Mouse (Mus musculus) Patski (cell line): ENCODE measurements at regions not wholly inside any gene's neighbourhood (a gene's known extent, or its start where the extent isn't known, plus 50 kb on each side); places are given as distances from the start of the nearest gene placed in this dataset.

ENCODE experiments used
- ATAC-seq: fragments of 100-300 bp; one replicate; pipeline ENCODE4 v1.8.0; 2021
- CTCF ChIA-PET: fragments of 350-600 bp; sonication (Branson Sonifier 250); formaldehyde crosslinking; loops from one replicate; lab custom pipeline; 2022; ENCODE audit warnings: inconsistent platforms; lab: Charles Lee
- POLR2A ChIA-PET: fragments of 350-600 bp; sonication (Branson Sonifier 250); formaldehyde crosslinking; loops from one replicate; lab custom pipeline; 2022; ENCODE audit warnings: antibody characterized with exemption, inconsistent platforms; lab: Charles Lee
- DNase-seq: peaks from one replicate; pipeline ENCODE4 v3.0.0-alpha.2; 2011; ENCODE audit warnings: low read depth, low spot score
- H3K27me3 ChIP-seq: fragments of 371-371 bp; one replicate; pipeline ENCODE4 v1.5.1; 2021
- CTCF ChIP-seq: fragments of 100-300 bp; IDR thresholded peaks from one replicate; pipeline ENCODE4 v1.5.1; 2021
- in situ Hi-C: fragments of 300-500 bp; cut with MboI; formaldehyde crosslinking; loops from 3 replicates; pipeline ENCODE4 v1.11.1; 2018; ENCODE audit warnings: low pct_unique_long_range_greater_than_20kb, mixed read lengths

DNA sequence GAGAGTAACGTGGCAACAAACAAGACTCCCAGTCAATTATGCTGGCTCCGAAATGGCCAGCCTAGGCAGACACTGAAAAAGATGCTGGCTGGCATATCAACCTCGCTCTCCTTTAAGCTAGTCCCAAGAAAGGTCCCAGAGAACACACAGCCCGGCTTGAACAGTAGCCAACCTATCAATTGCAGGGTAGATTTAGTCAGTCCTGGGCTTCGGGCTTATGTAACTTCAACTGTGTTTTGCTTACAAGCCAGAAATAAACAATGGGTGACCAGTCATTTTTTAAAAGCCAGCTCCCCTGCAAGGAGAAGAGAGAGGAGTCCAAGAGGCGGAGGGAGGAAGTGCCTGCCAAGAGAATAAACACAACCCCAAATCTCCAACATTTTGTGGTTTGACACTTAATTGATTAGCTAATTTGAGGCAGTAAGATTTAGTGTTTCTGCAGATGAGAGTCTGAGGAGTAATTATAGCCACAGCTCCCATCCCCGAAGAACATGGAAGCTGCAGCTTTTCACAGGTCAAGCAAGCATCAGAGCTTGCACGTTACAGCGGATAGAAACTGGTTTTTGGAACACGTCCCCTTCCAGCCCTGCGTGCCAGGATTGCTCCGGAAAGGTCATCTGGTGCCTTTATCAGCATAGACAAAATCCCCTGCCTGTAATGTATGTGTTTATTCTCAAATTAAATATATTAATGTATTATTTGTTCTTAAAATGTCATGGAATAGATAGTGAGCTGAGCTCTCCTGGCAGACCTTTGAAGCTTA is 322.1 kb downstream of the Gm45692 start:
- no peak for TF ChIP-seq CTCF
- ChIA-PET CTCF (interaction anchor here (1.0 to 1.4 kb wide), 4 partner anchors 10 to 97 kb away, joined by 3 to 4 read pairs (median 3); no protein-coding TSS in a partner anchor), POLR2A (interaction anchor here (0.5 to 0.7 kb wide), 2 partner anchors 18 to 90 kb away, joined by 3 read pairs; no protein-coding TSS in a partner anchor)
- H3K27me3 ChIP-seq: peaks cover 26% of the 10 kb centered on the region
- DNase-seq (no peak), ATAC-seq (no peak)
- in situ Hi-C loops: loop anchor here (5.0 to 10.0 kb wide), 3 partner anchors 97 to 541 kb away; no protein-coding TSS in a partner anchor

DNA sequence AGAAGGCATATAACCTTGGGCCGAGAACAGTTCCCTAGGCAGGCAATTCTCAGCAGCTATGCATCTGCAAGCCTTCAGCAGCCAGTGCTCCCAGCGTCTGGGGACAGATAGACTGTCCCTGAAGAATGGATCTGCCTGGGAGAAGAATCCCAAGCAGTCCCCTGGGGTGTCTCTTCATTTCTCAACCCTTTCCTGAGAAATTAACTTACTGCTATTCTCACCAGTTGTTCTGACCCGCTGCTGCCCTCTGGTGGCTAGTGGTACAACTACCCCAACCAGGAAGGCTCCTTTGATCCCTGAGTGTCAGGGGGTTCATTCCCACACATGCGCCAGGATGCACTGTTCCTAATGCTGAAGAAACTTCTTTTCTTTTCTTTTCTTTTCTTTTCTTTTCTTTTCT is 323.7 kb downstream of the Gm45692 start:
- peaks cover 22% of the 10 kb centered on the region for H3K27me3 ChIP-seq
- in situ Hi-C loops: loop anchor here (5.0 to 10.0 kb wide), 3 partner anchors 98 to 539 kb away; no protein-coding TSS in a partner anchor
- peak; percentile 15 for DNase-seq
- ATAC-seq: peak; percentile 76
- CTCF ChIA-PET: no interaction called here
- peak; percentile 76 for TF ChIP-seq CTCF
- POLR2A ChIA-PET: no interaction called here

- in situ Hi-C loops: loop anchor here (5.0 to 10.0 kb wide), 3 partner anchors 99 to 539 kb away; no protein-coding TSS in a partner anchor
- no peak for TF ChIP-seq CTCF
- H3K27me3 ChIP-seq: peaks cover 22% of the 10 kb centered on the region
- no peak for ATAC-seq
- POLR2A ChIA-PET: no interaction called here
- DNase-seq: no peak
- CTCF ChIA-PET: no interaction called here
These were observed 324.4 kb downstream of the Gm45692 start for GRCm38 (mm10) chr8:26443735-26444134.

- no peak for ATAC-seq
- CTCF ChIA-PET: no interaction called here
- DNase-seq: no peak
- POLR2A ChIA-PET: no interaction called here
- peaks cover 17% of the 10 kb centered on the region for H3K27me3 ChIP-seq
- TF ChIP-seq CTCF: no peak
- in situ Hi-C loops: loop anchor here (10.0 kb wide), 1 partner anchor 101 kb away; no protein-coding TSS in a partner anchor
These were observed 326.7 kb downstream of the Gm45692 start for GRCm38 (mm10) chr8:26445991-26446390.

DNA sequence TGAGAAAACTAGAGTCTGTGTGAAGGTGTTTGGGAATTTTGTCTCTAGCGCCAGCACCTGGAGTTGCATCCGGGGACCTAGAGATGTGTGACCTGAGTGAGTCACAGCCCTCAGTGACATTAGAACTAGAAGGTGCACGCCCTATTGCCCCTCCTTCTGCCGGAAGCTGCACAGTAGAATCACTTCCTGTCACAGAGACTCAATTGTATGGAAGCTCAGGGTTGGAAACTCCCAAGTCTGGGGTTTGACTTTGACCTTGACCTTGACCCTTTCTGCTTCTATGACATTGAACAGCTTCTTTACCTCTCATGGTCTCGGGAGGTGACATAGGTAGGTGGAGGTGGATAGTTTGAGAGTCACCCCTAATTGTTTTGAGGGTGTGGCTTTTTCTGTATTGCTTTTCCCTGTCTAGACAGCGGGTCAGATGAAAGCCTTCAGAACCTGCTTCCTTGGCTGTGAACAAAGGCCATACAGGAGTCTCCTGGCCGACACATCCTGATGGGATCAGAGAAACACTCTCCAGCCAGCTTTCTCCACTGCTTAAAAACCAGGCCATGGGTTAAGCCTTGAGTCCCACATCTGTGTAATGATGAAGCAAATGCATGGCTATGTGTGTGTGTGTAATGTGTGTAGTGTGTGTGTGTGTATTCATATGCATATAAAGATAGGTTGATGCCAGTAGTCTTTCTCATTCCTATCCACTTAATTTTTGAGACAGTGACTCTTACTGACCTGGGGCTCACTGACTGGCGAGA is 328.7 kb downstream of the Gm45692 start:
- DNase-seq (no peak), ATAC-seq (no peak)
- H3K27me3 ChIP-seq: peaks cover 13% of the 10 kb centered on the region
- in situ Hi-C loops: loop anchor here (10.0 kb wide), 1 partner anchor 103 kb away; no protein-coding TSS in a partner anchor
- CTCF ChIA-PET: no interaction called here
- TF ChIP-seq CTCF: no peak
- POLR2A ChIA-PET: no interaction called here

DNA sequence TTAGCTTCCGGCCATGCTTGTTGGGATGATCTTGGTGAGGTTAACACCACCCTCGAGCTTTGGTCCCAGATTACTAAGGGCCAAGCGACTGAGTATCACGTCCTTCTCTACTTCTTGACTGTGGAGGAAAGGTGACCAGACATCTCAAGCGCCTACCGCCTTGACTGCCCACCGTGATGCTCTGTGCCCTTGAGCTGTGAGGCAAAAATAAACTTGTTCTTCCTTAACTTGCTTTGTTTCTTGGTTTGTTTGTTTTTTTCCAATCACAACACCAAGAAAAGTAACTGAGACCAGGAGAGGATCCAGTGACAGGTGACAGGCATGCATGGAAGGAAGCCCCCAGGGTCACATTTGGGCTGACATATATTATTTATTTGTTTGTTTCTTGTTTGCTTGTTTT is 330.0 kb downstream of the Gm45692 start:
- no peak for DNase-seq
- CTCF ChIA-PET: no interaction called here
- in situ Hi-C loops: loop anchor here (10.0 kb wide), 1 partner anchor 104 kb away; no protein-coding TSS in a partner anchor

GRCm38 (mm10) chr8:26450543-26450942 is 331.2 kb downstream of the Gm45692 start:
- in situ Hi-C loops: no loop called here
- DNase-seq (no peak), ATAC-seq (no peak)
- TF ChIP-seq CTCF: no peak
- CTCF ChIA-PET: no interaction called here
- peaks cover 8% of the 10 kb centered on the region for H3K27me3 ChIP-seq
- POLR2A ChIA-PET: no interaction called here

More for the DNA sequence above, 330.0 kb downstream of the Gm45692 start:
- POLR2A ChIA-PET: no interaction called here
- no peak for ATAC-seq
- H3K27me3 ChIP-seq: peaks cover 9% of the 10 kb centered on the region
- no peak for TF ChIP-seq CTCF

DNA sequence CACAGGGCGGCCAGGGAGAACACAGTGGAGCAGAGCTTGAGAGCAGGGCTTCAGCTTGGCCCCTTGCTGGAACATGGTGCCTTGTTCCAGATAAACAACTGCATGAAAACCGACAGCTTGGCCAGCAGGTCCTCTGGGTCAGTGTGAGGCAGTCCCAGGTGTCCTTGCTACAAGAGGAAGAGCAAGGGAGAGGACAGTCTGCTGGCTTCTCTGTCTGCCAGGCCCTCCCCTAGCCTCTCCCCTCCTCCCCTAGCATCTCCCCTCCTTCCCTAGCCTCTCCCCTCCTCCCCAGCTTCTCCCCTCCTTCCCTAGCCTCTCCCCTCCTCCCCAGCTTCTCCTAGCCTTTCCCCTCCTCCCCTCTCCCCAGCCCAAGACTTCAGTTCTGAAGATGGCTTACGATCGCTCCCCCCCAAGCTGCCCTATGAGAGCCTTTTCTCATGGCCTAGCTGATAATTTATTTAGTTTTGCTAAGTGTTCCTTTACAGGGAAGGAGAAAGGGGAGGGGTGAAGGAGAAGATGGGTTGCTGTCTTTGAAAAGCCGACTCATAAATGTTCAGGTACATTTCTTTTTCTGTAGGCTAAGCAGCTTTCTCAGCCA is 333.7 kb downstream of the Gm45692 start:
- no peaks in the 10 kb centered on the region for H3K27me3 ChIP-seq
- in situ Hi-C loops: no loop called here
- ATAC-seq: no peak
- no peak for DNase-seq
- POLR2A ChIA-PET: interaction anchor here (0.6 kb wide), 1 partner anchor 38 kb away, joined by 7 read pairs; no protein-coding TSS in a partner anchor
- CTCF ChIA-PET: interaction anchor here (1.3 kb wide), 1 partner anchor 12 kb away, joined by 3 read pairs; no protein-coding TSS in a partner anchor
- TF ChIP-seq CTCF: no peak

DNA sequence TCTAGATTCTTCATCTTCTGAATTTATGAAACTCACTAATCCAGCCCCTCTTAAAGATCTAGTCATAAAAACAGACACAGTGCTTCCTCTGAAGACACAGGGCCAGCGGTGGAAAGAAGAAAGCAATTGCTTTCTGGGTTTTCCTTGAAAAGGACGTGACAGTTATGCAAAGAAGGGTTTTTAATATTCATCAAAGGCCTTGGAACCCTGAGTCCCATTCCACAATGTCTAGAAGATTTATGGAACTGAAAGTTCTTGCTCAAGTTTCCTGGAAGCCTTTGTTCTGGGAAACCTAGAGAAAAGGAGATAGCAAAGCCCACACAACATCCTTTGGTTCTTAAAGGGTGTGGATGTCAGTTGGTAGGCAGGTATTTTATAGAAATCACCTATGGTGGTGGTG is 346.0 kb downstream of the Gm45692 start:
- peaks cover 14% of the 10 kb centered on the region for H3K27me3 ChIP-seq
- POLR2A ChIA-PET: no interaction called here
- no peak for DNase-seq
- in situ Hi-C loops: no loop called here
- TF ChIP-seq CTCF: no peak
- ATAC-seq: no peak
- CTCF ChIA-PET: no interaction called here

GRCm38 (mm10) chr8:26468441-26468840 is 349.1 kb downstream of the Gm45692 start:
- peaks cover 24% of the 10 kb centered on the region for H3K27me3 ChIP-seq
- ChIA-PET POLR2A (no interaction called here), CTCF (no interaction called here)
- DNase-seq (no peak), ATAC-seq (no peak)
- in situ Hi-C loops: no loop called here
- TF ChIP-seq CTCF: no peak
